Mouse (Mus musculus): ENCODE data around the gene Il17c.

Il17c gene

DNA sequence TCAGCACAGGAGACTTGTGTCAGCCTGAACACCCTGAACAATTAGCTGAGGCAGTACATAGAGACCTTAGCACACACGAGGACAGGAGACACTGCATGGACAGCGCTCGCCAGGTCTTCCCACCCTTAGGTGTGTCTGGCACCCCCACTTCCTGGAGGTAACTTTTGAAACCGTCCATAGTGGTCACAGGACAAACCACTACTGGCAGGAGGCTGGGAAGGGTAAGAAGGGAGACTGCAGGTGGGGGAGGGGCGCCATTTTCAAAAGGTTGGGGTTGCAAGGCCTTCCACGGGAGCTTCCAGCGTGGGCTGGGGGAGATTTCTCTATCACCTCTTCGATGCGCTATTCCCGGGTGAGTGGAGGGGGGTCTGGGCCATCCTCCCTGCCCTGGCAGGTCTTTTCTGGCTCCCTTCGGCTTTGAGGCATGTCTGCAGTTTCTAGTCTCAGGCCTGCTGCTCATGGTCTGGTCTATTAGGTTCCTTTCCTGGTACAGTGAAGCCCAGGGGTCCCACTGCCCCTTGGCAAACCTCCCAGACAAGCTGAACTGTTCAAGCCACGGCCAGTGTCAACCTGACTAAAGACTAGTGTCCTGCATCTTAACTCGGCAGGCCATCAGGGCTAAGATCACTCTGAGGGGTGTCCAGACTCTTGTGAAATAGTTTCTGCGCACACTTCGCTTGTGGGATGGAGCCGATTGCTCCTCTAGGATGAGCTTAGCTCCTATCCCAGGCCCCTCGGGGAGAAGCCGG lies 10.0 kb downstream of the Il17c start:
- DNase-seq, result peak; percentile 40

DNA sequence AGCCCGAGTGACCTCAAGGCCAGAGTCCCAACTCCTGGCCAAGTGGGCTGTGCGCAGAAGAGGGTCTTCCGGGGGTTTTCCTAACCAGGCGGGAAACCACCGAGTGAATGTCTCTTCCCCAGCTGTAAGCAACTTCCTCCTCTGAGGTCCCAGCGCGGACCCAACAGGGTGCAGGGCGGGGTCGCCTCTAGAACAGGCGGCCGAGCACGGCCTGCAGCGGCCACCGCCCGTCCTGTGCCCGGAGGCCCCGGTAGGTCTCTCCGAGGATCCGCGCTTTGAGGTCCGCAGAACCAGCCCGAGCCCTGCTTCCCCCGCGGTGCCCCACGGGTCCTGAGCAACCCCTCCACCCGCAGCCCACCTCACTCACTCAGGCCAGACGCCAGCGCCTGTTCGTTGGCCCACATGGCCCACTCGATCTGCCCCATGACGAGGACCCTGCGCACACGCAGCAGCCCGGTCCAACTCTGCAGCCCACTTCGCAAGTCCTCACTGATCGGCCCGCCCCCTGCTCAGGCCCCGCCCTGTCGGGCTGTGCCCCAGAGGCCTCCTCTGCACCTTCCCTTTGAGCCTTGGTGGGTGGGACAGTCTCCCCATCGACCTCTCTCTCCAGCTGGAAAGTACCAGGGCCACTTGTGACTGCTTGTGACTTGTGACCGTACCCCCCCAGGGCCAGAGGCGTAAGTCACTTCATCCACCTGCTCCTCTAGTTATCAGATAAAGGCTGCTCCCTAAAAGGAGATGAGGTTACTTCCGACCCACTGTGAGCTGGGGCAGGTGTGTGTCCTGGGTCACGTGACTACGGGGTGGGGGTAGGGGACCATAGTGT lies 10.8 kb downstream of the Il17c start, which contains the start of gene Cyba:
Gene Cyba (minus strand): TSS at position 488 of the 826 bp plus-strand sequence.
- peak; percentile 84 for DNase-seq

DNA sequence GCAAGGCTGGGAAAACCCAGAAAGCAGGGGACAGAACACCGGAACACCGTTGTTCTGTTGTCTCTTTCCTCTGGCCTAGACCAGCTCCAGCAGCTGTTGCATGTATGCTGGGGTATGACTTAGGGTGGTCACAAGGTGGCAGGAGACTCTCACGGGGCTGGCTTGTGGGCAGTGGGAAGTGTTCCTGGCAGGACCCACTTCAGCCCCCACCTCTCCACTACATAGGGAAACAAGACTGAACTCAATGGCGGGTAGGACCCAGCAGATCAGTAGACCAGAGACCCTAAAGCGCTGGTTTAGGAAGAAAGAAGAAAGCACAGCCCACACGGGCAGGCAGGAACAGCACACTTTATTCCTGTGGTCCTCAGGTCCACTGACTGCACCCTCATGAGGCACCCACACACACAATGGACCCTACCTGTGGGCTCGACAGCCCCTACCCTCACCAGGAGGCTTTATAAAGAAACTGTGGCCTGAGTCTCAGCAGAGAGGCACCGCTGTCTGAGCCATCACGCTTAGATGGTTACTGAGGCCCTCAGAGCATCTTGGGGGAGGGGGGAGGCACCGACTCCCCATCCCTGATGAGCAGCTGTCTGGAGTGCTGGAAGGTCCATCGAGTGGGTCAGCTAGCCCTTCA lies 11.6 kb downstream of the Il17c start:
- DNase-seq, result no peak

GRCm38 (mm10) chr8:122435375-122435774 lies 13.6 kb downstream of the Il17c start:
- DNase-seq, result no peak

DNA sequence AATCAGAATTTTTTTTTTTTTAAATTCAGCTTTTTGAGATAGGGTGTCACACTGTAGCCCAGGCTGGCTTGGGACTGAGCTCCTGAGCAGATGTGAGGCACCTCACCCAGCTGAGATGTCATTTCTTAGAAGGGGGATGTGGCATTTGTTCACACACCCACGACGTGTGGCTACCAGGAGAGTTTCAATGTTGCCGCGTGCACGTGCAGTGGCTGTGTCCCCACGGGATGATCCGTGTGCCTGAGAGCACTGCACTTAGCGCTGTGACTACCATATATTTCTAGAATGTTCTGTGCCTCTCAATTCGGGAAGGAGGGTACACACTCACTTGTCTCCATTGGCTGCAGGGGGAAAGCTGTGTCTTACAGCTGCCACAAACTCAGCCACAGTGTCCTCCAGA lies 14.3 kb downstream of the Il17c start:
- no peak for DNase-seq

DNA sequence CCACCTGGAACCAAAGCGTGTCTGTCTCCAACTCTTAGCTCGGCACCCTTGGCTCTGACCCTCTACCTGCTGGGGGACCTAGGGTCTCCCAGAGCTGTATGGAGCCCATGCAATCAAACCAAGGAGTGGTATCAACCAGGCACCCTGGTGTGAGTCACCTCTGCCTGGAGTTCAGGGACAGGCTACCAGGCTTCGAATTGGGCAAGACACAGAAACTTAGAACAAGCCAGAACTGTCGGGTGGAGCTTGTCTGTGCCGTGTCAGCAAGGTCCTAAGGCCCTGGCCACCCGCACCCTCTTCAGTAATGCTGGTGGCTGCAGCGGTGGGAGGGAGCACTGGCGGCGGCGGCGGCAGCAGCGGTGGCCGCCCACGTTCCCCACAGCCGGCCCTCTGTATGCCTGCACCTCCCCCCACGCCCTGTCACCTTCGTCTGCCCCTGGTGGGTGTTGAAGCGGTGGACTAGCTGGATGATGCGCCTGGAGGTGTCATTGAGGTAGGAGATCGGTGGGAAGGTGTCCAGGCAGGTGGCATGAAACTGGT lies 14.8 kb downstream of the Il17c start:
- DNase-seq, result no peak

DNA sequence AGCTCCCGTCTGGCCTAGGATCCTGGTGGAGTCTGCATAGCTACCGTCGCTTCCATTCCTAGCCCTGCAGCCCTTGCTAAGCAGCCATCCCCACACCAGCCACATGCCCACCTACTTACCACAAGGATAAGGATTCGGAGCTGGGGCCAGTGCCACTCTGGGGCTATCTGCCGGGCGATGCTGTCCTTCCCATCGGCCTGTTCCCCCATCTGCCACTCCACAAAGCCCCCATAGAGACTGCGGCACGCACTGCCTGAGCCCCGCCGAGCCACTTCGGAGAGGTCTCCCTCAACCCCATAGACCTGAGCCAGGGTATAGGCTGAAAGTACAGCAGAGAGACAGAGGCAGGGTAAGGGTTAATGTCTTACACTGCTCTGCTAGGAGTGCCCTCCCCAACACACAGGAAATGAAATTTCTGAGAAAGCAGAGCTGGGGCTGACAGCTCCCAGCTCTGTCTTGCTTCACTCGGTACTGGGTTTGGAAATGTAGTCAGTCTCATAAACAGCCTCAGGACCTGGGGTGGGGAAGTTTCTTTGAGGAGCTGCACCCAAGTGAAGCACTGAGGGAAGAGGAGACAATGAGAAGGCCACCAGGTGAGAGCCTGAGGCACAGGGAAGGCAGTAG lies 16.0 kb downstream of the Il17c start:
- DNase-seq, result no peak

GRCm38 (mm10) chr8:122439336-122439735 lies 17.5 kb downstream of the Il17c start:
- DNase-seq, result no peak

GRCm38 (mm10) chr8:122441326-122441725 lies 19.5 kb downstream of the Il17c start:
- DNase-seq, result no peak

GRCm38 (mm10) chr8:122442356-122442755 lies 20.5 kb downstream of the Il17c start:
- peak; percentile 40 for DNase-seq

DNA sequence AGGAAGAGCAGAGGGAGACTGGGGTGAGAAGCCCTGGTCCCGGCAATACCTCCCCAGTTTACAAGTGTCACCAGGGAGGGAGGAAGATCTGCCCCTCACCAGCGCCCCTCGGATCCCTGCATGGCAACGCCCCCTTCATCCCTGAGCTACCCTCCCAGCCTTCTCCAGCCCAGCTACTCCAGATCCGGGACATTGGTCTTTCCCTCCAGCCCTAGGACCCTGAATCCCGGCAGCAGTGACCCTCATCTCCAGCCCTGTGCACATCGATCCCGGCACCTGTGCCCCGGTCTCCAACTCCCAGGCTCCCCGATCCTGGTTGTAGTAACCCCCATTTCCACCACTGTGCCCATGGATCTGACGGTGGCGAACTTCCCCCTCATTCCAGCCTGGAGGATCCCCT lies 21.0 kb downstream of the Il17c start:
- DNase-seq, result no peak

DNA sequence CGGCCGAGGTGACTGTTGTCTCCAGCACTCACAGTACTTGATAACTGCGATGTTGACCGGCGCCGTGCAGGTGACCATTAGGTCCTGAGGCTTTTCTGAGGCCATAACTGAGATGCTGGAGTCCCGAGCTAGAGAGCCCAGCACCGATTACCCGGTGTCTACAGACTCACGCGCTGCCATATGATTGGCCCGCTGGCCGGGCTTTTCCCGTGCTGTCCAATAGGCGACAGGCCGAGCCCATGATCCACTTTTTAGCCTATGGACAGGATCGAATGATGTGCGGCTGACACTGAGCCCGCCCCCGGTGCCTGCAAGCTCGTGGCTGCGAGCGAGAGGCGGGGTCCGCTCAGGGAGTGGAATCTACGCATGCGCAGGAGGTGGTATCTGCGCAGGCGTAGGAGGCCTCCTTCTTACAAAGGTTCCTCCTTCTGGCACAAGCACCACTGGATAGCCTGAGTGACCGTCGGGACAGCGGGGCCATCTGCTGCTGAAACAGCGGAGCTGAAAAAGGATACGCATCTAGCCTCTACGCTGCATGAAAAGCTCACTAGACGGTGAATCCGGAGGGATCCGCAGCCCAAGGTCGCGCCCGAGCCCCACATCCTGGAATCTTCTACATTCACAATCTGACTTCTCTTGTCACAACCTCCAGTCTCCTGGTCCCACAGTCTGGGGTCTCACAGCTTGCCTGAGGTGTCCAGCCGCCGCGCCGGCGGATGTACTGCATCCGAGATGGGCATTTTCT lies 21.6 kb downstream of the Il17c start, which contains the start of gene Mvd:
Gene Mvd (minus strand): TSS at position 161 of the 745 bp plus-strand sequence.
- peak; percentile 100 for DNase-seq

DNA sequence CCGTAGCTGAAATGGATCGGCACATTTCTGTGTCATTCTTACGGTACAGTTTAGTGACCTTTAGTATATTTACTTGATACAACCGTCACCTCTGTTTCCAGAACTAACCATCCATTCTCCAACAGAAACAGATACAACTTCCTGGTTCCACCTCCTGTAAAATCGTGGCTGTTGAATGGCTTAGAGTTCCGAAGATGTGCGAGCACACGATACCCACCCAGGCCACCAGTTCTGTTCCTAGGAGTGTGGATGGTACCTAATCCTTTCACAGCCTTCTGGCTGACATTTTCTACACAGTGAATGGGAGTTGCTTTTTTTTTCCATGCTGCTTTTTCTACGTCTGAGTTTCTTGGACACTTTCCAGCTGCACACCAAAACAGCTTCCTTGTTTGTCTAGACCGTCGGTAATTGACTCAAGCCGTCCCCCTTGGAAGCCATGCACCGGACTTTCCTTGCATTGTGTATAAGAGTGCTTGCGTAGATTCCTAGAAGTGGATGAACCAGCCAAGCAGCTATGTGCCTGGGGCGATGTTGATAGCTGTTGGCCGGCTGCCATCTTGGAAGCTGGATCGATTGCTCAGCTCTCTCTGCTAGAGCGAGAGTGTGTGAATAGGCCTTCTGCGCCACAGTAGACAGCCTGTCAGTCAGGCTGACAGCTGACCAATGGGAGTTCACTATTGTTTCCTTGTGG lies 22.4 kb downstream of the Il17c start:
- DNase-seq, result peak; percentile 92

DNA sequence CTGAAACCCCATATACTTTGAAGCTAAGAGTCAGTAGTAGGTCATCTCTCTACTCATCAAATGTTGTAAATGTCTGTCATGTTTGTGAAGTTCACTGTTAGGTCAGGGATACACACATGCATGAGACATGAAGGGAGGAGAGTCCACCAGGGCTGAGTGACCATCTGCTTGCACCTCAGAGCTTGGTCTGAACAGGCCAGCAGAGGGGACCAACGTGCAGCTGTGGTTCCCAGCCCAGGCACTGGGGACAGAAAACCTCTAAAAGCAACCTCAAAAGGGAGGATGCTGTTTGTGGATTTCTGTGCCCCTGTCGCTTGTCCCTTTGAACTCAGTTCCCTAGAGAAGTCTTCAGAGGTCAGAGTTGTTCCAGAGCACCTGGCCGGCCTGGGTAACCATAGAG lies 23.4 kb downstream of the Il17c start:
- no peak for DNase-seq

DNA sequence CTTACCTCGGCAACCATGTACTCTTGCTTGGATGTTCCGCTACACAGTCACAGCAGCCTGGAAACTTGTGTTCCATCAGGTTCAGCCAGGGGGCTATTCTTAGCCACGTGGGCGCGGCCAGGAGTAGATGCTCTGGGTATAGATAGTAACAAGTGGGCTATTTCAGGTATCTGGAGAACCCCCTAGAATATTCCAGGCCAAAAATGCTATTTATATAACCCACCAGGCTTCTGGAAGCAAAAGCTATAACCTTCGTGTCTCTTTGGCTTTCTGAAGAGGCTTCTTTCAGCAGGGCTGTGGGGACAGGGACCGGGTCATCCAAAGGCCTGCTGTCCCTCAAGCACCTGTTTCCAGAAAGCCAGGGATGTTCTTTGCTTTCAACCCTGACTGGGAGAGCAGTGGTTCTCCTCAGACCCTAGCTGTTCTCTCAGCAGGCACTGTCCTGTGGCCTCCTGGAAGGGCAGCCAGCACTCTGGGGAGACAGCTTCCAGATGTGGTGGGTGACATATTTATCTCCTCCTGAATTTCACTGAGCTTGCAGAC lies 29.4 kb downstream of the Il17c start:
- no peak for DNase-seq

GRCm38 (mm10) chr8:122452154-122452553 lies 30.3 kb downstream of the Il17c start:
- no peak for DNase-seq

GRCm38 (mm10) chr8:122454409-122454808 lies 32.6 kb downstream of the Il17c start:
- no peak for DNase-seq

GRCm38 (mm10) chr8:122457171-122457570 lies 35.4 kb downstream of the Il17c start:
- DNase-seq, result no peak

GRCm38 (mm10) chr8:122459218-122459900 lies 37.5 kb downstream of the Il17c start:
- DNase-seq, result no peak

DNA sequence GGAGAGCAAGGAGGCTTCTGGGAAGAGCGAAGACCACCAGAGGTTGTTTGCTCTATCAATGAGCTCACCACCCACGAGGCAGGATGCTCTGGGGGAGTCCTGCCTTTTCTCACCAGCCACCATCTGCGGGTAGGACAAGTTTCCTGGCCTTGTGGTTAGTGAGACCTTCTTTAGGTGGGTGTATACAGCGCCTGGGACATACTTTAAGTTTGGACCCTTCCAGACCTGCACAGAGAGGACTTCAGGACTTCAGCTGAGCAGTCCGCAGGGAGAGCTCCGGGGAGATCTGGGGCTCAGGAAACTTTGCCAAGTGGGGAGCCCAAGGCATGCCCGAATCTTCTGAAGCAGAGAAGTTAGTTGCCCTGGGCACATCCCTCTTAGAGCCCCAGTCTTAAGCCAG lies 38.2 kb downstream of the Il17c start:
- DNase-seq, result no peak
